ENCODE assay signal across 8 mouse cellular contexts in the genomic region with DNA sequence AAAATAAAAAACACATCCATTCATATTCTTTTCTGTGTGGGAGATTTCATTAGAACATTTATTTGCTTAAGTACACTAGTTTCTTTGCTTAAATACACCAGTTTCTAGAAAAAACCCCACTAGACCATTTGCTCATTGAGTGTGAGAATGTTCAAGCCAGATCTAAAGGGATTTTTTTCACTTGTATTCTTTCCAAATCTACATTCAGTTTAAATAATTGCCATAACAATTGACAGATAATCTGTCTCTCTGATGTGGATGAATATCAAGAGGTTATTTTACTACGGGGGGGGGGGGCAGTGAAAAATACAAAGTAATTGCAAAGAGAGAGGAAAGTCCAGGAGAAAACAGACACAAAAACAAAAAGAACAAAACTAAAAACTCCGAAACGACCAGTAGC. TPM values are rescaled to one million over a fixed set of nuclear protein-coding genes. Genes with fewer than 3 reads are reported as not detected.
DNase-seq lines count a peak whose midpoint lies in the region; ATAC-seq lines count a peak whose summit lies in the region.

No protein-coding gene starts in this region.

- H3K27me3 ChIP-seq in neural tube, embryonic 11.5 days (ENCODE audit: control insufficient read depth, insufficient read depth, low read length), result no peaks in the 10 kb centered on the region
- no peaks in the 10 kb centered on the region for H3K27me3 ChIP-seq in limb, embryonic 12.5 days
- H3K27me3 ChIP-seq in stomach, embryonic 14.5 days (ENCODE audit: control insufficient read depth, insufficient read depth, low read length), result no peaks in the 10 kb centered on the region

- WGBS in neural tube, embryonic 11.5 days, result 0% methylated on average over 3 of the region's 3 CpGs
- 1% methylated on average over 3 of the region's 3 CpGs for WGBS in limb, embryonic 12.5 days
- WGBS in stomach, embryonic 14.5 days, result 2% methylated on average over 3 of the region's 3 CpGs

- H3K4me1 ChIP-seq in neural tube, embryonic 11.5 days (ENCODE audit: control insufficient read depth, insufficient read depth, low read length), result peaks cover 7% of the 10 kb centered on the region
- H3K4me1 ChIP-seq in limb, embryonic 12.5 days (replicated peaks), result peaks cover 7% of the 10 kb centered on the region
- H3K4me1 ChIP-seq in stomach, embryonic 14.5 days (ENCODE audit: control insufficient read depth, insufficient read depth, low read length), result peaks cover 6% of the 10 kb centered on the region; the same call in 1 of the 2 replicates

- peak overlapping the region; percentile 77 for H3K4me2 ChIP-seq in neural tube, embryonic 11.5 days (ENCODE audit: low read depth)
- peak overlapping the region; percentile 76 for H3K4me2 ChIP-seq in limb, embryonic 12.5 days
- H3K4me2 ChIP-seq in stomach, embryonic 14.5 days (replicated peaks; ENCODE audit: low read depth, low read length), result peak overlapping the region; percentile 73

- H3K9me3 ChIP-seq in neural tube, embryonic 11.5 days (ENCODE audit: control insufficient read depth, low read length), result no peaks in the 10 kb centered on the region
- H3K9me3 ChIP-seq in limb, embryonic 12.5 days, result no peaks in the 10 kb centered on the region
- no peaks in the 10 kb centered on the region for H3K9me3 ChIP-seq in stomach, embryonic 14.5 days (ENCODE audit: control insufficient read depth, low read depth, low read length)

- H3K36me3 ChIP-seq in neural tube, embryonic 11.5 days (ENCODE audit: control insufficient read depth, insufficient read depth, low read length), result no peaks in the 10 kb centered on the region
- H3K36me3 ChIP-seq in limb, embryonic 12.5 days, result peaks cover 10% of the 10 kb centered on the region; the same call in 1 of the 2 replicates
- no peaks in the 10 kb centered on the region for H3K36me3 ChIP-seq in stomach, embryonic 14.5 days (ENCODE audit: control insufficient read depth, insufficient read depth, low read length)

- DNase-seq in cerebellum, adult 9-10 months, result peak; percentile 28
- DNase-seq in cerebellum, postnatal 4 days (ENCODE audit: low spot score in 2 of 2), result no peak
- DNase-seq in neural tube, embryonic 11.5 days (ENCODE audit: low spot score), result peak; percentile 16
- no peak for DNase-seq in neural tube, embryonic 10.5 days (ENCODE audit: extremely low spot score, low spot score)
- no peak for DNase-seq in B cell, adult 2 months
- DNase-seq in adrenal gland, postnatal 36 days, result no peak

- no peak for ATAC-seq in neural tube, embryonic 11.5 days (ENCODE audit: insufficient read depth, low FRiP score, low TSS enrichment)
- no peak for ATAC-seq in limb, embryonic 12.5 days (ENCODE audit: insufficient number of reproducible peaks, insufficient read depth, low FRiP score, low TSS enrichment, low read depth)
- no peak for ATAC-seq in stomach, embryonic 14.5 days (ENCODE audit: insufficient number of reproducible peaks, insufficient read depth, low FRiP score, low read depth)

- peak overlapping the region; percentile 99 for H3K9ac ChIP-seq in neural tube, embryonic 11.5 days (ENCODE audit: low read length)
- peak overlapping the region; percentile 99 for H3K9ac ChIP-seq in limb, embryonic 12.5 days (replicated peaks)
- peak overlapping the region; percentile 99 for H3K9ac ChIP-seq in stomach, embryonic 14.5 days (replicated peaks; ENCODE audit: low read depth, low read length)

- H3K4me3 ChIP-seq in neural tube, embryonic 11.5 days (ENCODE audit: low read depth, low read length), result peak overlapping the region; percentile 84
- peak overlapping the region; percentile 86 for H3K4me3 ChIP-seq in limb, embryonic 12.5 days (replicated peaks)
- H3K4me3 ChIP-seq in stomach, embryonic 14.5 days (ENCODE audit: low read depth, low read length), result peak overlapping the region; percentile 86

- peak overlapping the region; percentile 99 for H3K27ac ChIP-seq in neural tube, embryonic 11.5 days (ENCODE audit: low read depth, low read length)
- peak overlapping the region; percentile 100 for H3K27ac ChIP-seq in limb, embryonic 12.5 days
- H3K27ac ChIP-seq in stomach, embryonic 14.5 days (ENCODE audit: low read length), result peak overlapping the region; percentile 100

RNA-seq across cellular contexts. Expression of gene N4bp2, which starts 0.6 kb away (rescaled TPM):
- polyA plus RNA-seq in neural tube, embryonic 11.5 days (2014; fragmentation: Nextera tagmentation; extraction: Ambion mirVana), result 34.9 and 38.1 TPM in 2 replicates
- polyA plus RNA-seq in limb, embryonic 12.5 days (2016; fragmentation: Nextera tagmentation; extraction: Ambion mirVana), result 45.5 and 46.1 TPM in 2 replicates
- polyA plus RNA-seq in stomach, embryonic 14.5 days (2014; fragmentation: Nextera tagmentation; extraction: Ambion mirVana), result 48.0 and 48.3 TPM in 2 replicates
- total RNA-seq in adrenal gland, postnatal 36 days (2021), result 10 to 100 TPM; 11.7 to 16.6 TPM

Comparison
In these comparisons a context has a peak if more than half of its experiments do, and no peak if none do; other contexts are left out.
1. DNase-seq: peak in cerebellum, adult 9-10 months (single experiment) and neural tube, embryonic 11.5 days (single experiment); none in cerebellum, postnatal 4 days (0 of 2), neural tube, embryonic 10.5 days (single experiment), B cell, adult 2 months (0 of 2) and adrenal gland, postnatal 36 days (0 of 2).
2. Peak in every context shown above with its lines, with median percentiles within 50 percentile points of each other: H3K27ac ChIP-seq, H3K4me2 ChIP-seq, H3K4me3 ChIP-seq and H3K9ac ChIP-seq.